Mouse (Mus musculus) adrenal gland, adult 18-20 months (tissue): ENCODE results near the gene Wdr76. TPM values are rescaled to one million over a fixed set of nuclear protein-coding genes. Genes with fewer than 3 reads are reported as not detected.
"Not testable (repeated sequence)": the region's sequence is repeated elsewhere in the genome, so short reads cannot be mapped to it uniquely, and the experiment has no call there.

Source experiments
- DNase-seq, 2 experiments: peaks; one replicate each; pipeline ENCODE4 v3.0.0; 2021 to 2022; ENCODE audit warnings: low spot score in 2 of 2
- total RNA-seq, 2 experiments: library from RNA; stranded (reverse); gene quantifications; 1 replicate in 1 of 2; 2 replicates in 1 of 2; pipeline ENCODE4 v1.2.3; 2021

Gene Wdr76
- total RNA-seq, 2 experiments from 2014 or later, result 2.3 to 2.8 TPM

GRCm38 (mm10) chr2:121518106-121518505 is 11.6 kb downstream of the Wdr76 start:
- no peak for DNase-seq

GRCm38 (mm10) chr2:121518711-121519110 is 12.2 kb downstream of the Wdr76 start:
- not testable (repeated sequence) for DNase-seq

DNA sequence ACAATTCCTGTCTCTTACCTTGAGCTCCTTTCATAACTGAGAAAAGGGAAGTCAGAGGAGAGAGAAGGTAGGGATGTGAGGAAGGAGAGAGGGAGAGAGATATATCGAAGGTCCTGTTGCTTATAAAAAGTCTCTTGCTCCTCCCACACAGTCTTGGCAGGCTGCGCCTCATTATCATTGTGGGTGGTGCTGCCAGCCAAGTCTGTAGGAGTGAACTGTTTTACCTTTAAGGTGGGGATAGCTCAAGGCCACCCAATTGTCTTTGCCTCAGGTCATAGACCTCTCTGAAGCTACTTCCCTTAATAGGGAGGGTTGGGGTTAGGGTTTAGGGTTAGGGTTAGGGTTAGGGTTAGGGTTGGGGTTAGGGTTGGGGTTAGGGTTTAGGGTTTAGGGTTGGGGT is 15.5 kb downstream of the Wdr76 start:
- no peak for DNase-seq

DNA sequence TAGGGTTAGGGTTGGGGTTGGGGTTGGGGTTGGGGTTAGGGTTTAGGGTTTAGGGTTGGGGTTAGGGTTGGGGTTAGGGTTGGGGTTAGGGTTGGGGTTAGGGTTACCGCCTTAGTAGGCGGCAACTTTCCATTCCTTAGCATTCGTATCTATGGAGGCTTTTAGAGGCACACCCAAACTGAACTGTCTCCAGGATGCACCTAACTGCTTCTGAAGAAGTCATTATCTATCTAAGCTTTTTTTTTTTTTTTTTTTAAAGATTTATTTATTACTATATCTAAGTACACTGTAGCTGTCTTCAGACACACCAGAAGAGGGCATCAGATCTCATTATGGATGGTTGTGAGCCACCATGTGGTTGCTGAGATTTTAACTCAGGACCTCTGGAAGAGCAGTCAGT is 16.3 kb downstream of the Wdr76 start:
- DNase-seq, result not testable (repeated sequence)

DNA sequence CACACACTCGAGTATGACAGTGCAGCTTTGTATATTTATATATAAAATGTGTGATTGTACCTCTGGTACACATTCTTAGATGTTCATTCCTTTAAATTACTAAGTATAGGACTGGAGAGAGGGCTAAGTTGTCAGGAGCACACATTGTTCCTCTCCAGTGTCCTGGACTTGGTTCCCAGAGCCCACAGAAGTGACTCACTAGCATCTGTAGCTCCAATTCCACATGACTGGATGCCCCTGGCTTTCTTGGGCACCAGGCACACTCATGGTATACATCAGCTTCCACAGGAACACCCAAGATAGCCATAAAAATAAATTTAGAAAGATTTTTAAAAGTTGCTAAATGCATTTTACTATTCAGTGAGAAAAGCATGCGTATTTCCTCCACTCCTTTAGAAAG is 18.5 kb downstream of the Wdr76 start:
- DNase-seq, result no peak

DNA sequence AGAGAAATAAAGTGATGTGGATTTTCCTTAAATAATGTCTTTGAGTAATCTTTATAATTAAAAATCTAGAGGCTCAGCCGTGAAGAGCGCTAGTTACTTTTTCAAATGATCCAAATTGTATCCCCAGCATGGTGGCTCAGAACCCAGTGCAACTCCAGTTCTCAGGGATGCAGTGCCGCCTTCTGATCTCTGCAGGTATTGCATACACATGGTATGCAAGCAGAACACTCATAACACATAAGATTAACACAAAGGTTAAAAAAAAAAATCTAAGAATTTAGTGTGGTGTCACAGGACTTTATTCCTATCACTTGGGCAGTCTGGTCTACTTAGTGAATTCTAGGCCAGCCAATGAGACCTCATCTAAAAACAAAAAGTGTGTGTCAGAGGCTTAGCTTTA is 38.3 kb downstream of the Wdr76 start:
- no peak for DNase-seq

GRCm38 (mm10) chr2:121549630-121550029 is 43.1 kb downstream of the Wdr76 start:
- DNase-seq, result no peak

DNA sequence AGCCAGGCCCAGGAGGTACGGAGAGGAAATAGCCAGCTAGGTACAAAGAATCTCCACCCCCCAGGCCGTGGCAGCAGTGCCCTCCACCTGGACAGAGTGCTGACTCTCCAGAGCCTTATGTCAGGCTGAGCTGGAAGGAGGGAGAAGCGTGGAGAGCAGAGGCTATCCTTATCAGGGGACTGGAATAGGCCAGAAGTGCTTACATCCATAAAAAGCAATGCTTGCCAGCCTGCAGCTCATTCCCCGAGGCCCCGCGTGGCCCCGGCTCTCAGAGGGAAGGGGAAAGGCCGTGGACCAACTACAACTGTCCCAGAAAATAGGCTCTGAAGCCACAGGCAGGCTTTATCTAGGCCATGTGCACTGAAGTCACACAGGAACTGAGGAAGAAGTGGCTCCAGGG is 44.7 kb downstream of the Wdr76 start:
- DNase-seq, result no peak

- no peak for DNase-seq
These were observed 56.6 kb downstream of the Wdr76 start for GRCm38 (mm10) chr2:121563117-121563516.

GRCm38 (mm10) chr2:121565911-121566310 is 59.4 kb downstream of the Wdr76 start:
- DNase-seq, result no peak

DNA sequence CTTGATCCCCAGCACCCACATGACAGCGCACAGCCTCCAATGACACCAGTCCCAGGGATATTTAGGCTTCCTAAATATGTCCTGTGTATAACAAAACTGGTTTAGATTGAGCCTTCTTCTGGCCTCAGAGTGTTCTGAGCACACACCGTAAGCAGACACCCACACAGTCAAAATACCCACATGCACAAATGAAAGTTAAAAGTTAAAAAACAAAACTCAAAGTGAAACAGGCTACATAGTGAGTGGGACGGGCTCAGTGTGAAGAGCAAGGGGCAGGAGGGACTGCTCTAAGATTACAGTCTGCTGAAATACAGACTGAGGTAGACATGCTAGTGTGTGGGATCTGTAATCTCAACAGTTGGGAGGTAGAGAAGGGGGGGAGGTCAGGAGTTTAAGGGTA is 63.5 kb downstream of the Wdr76 start:
- DNase-seq, result no peak

- DNase-seq, result no peak
These were observed 64.6 kb downstream of the Wdr76 start for GRCm38 (mm10) chr2:121570999-121571655.

DNA sequence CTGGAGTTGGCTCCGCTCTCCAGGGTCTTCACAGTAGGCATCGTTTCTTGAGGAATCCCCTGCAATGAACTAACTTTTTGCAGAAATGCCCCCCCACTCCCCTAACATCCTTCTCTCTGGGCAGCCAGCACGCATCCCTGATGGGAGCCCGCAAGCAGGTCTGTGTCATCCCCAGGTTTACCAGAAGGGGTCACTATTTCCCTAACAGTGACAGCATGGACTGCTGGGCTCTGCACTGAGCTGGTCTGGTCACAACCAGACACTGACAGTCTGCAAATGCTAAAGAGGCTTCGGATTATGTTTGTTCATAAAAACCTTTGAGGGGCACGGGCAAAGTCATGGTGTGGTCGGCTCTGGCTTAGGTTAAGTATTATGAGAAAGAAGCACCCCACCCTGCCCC is 65.3 kb downstream of the Wdr76 start:
- peak; percentile 75 to 79 for DNase-seq

DNA sequence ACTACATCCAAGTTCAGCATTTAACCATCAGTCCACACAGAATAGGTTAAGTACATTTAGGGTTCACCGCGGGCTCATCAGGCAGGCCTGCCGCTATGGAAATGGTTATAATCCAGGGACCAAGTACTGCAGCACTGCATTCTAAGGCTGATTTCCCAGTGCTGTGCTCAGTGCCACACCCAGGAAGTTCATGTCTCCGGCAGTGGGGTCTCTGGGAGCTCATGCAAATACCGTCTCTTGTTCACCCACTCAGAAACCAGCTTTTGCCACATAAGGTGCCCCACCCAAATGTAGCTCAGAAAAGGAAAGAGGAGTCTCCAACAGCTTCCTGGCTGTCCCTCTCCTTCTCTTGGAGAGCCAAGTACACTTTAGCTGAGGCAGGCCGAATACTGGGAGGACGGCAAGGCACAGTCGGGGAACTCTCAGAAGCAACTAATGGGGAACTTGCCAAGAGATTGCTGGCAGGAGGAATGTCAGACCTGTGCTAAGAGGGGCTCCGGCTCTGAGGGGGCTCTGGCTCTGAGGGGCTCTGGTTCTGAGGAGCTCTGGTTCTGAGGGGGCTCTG is 67.6 kb downstream of the Wdr76 start:
- no peak for DNase-seq

GRCm38 (mm10) chr2:121575741-121576201 is 69.2 kb downstream of the Wdr76 start:
- no peak for DNase-seq

GRCm38 (mm10) chr2:121582809-121583376 is 76.4 kb downstream of the Wdr76 start:
- DNase-seq, result no peak

DNA sequence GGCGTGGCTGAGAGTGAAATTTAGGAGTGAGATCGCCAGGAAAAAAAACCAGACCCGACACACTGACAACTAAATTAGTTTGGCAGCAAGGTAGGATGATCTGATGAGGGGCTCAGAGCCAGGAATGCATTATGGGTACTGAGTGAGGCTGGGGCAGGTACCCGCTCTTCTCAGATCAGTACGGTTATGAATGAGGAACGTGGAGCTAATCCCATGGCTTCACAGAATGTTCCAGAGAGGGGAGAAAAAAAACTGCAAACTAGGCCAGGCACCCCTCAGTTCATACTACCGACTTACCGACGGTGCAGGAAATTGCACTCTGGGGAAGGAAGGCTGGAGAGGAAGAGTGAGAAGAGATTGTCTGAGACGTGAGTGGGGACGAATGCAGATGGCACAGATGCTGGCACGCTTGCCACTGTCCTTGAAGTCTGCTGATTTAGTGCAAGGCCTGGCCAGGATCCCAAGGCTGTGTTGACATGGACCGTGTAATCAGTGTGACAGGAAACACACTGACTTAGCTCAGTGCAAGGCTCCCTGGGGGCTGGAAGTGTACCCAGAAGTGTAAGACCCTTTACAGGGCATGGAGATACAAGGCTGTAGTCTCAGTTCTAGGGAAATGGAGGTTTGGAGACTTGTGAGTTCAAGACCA is 77.1 kb downstream of the Wdr76 start:
- DNase-seq, result peak; percentile 54 to 76

GRCm38 (mm10) chr2:121584705-121585104 is 78.2 kb downstream of the Wdr76 start:
- DNase-seq, result no peak

- DNase-seq, result no peak
These were observed 81.2 kb downstream of the Wdr76 start for GRCm38 (mm10) chr2:121587523-121588308.

DNA sequence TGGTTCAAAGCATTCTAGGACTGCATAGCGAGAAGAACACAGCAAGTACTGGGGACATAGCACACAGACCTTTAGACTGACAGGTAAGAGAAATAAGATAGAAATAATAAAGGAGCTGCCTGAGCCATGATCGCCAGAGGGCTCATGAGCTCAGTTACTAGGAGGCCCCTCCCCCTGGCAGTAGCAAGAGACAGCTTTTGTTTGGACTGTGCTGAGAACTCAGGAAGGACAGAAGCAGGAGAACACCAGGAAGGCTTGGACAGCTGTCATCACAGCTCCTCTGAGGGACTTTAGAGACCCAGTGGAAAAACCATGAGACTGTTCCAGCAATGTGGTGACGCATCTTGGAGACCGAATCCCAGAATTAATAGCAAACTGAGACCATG is 81.8 kb downstream of the Wdr76 start:
- no peak for DNase-seq

DNA sequence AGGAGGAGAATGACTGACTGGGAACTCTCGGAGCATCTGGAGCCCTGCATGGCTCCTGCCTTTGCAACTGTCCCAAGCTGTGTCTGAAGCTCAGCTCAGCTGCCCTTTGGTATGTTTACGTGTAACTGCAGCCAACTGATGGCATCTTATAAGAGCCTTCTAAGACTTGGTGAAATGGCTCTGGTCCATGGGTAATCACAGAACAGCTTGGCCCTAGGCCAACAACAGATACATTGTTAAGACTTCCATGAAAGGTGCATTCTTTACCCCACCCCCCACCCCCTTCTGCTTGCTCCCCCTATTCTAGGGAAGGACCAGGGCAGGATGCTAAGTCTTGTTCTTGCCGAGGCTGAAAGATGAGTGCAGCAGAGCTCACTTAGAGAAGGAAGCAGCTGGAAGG is 87.6 kb downstream of the Wdr76 start:
- DNase-seq, result no peak
